Mouse (Mus musculus) neutrophil, adult 59 days (primary cell): Measurements from ENCODE around the gene Mea1. TPM values are rescaled to one million over a fixed set of nuclear protein-coding genes. Genes with fewer than 3 reads are reported as not detected.

ENCODE experiments used
- total RNA-seq, 2 experiments: library from RNA; stranded (reverse); gene quantifications; 1 replicate in 1 of 2; 2 replicates in 1 of 2; pipeline ENCODE4 v1.2.4; 2023

The Mea1 gene
- 10 to 100 TPM; 41.6 to 50.6 TPM for total RNA-seq

DNA sequence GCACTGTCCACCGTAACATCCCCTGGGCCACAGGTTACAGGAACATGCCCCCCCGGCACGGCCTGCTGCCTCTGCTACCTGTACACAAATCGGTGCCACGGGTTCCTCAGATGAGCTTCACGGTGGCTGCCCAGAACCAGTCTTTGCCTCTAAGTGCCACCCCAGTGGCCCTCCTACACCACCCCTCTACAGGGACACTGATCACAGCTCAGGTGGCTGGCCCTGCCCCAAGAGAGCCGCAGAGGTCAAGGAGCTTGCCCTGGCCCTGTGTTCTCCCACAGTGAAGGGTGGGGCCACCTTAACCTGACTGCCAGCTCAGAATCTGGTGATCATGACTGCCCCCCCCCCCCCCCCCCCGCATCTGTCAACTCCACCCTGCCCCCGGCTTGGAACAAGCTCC is at the start of gene Mea1:
Mea1 (plus strand) TSS at position 378 of the 400 bp plus-strand sequence.

GRCm38 (mm10) chr17:46645561-46646321 is 32.9 kb upstream of the Mea1 start, which contains the start of the genes Klc4 and Mrpl2:
TSS of gene Klc4 (minus strand) at chr17:46646022.
TSS of gene Mrpl2 (plus strand) at chr17:46646229.

DNA sequence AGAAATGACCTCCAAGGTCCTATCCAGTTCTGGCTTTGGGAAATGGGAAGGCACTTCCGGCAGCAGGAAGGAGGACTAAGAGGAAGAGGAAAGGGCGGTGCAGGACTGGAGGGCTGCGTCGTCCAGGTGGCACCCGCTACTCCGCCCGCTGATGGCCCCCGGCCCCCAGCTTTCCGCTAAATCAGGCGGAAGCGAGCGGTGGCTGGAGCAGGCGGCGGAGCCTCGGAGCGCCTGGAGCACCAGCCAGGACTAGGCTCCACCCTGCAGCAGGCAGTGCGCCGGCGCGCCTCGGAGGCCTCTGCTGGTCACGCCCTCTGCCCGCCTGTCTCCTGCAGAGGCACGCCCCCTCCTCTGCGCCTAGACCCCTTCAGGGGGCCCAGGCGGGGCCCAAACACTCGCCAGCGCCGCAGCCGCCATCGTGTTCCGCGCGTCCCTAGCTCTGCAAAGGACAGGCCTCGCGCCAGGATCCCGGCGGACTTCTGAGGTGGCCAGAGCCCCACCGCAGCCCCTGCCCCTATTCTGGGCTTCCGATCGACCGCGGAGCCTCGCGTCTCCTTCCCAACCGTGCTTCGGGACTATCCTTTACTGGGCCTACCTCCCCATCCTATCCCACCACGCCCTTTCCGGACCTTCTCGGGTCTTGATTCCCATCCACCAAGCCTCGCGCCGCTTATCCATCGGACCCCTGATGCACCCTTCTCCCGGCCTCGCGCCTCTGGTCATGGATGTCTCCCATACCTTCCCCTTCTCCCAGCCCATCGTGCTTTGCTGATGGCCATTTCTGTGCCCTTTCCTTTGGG is 28.2 kb upstream of the Mea1 start, which contains the start of gene Cul7:
Cul7 (plus strand) TSS at position 106 of the 800 bp plus-strand sequence.

GRCm38 (mm10) chr17:46673850-46674529 is 4.6 kb upstream of the Mea1 start, which contains the start of gene Rrp36:
TSS of gene Rrp36 (minus strand) at chr17:46674352.

DNA sequence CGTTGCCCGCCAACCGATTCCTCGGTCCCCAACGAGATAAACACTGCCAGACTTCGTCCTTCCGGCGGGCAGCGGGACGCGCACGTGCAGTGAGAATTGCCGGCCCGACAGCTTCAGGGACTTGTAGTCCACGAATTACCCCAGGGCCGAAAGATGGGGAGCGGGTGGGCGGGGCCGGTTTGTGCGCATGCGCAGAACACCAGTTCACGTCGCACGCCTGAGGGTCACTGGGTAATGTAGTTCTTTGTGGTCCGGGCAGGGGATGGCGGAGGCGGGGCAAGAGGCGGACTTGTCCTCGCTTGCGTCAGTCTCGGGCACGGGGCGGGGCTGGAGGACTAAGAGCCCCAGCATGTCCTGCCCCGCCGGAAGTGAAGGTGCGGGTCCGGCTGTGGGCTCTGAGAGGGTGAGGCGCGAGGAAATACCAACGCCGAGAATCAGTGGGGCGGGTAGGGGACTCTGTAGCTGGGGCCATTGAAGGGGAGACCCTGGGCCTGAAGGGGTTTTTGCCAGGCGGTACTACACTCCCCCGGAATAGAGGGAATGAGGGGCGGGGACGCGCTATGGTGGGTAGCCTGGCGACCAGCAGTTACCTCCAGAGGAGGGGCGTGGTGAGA is 2.3 kb downstream of the Mea1 start, which contains the start of gene Klhdc3:
Klhdc3 (minus strand) TSS at position 155 of the 614 bp plus-strand sequence.

GRCm38 (mm10) chr17:46704887-46705835 is 26.6 kb downstream of the Mea1 start, which contains the start of gene Ppp2r5d:
TSS of gene Ppp2r5d (minus strand) at chr17:46705111.

GRCm38 (mm10) chr17:46710959-46711597 is 32.5 kb downstream of the Mea1 start, which contains the start of gene Pex6:
TSS of gene Pex6 (plus strand) at chr17:46711463.

GRCm38 (mm10) chr17:46728904-46729318 is 50.3 kb downstream of the Mea1 start, which contains the start of gene Gnmt:
TSS of gene Gnmt (minus strand) at chr17:46729168.

Other genes with a start within 250 kb of the Mea1 start
- not detected for gene Crip3, start 249.9 kb upstream of the Mea1 start, total RNA-seq
- gene Slc22a7, start 240.3 kb upstream of the Mea1 start, total RNA-seq, result not detected
- not detected for gene Ttbk1, start 191.1 kb upstream of the Mea1 start, total RNA-seq
- 1 to 10 TPM; 3.7 to 5.4 TPM for gene Dnph1, start 182.1 kb upstream of the Mea1 start, total RNA-seq
- 1 to 10 TPM; 3.3 to 4.3 TPM for gene Cul9, start 132.4 kb upstream of the Mea1 start, total RNA-seq
- 10 to 100 TPM; 51.5 to 56.3 TPM for gene Srf, start 122.6 kb upstream of the Mea1 start, total RNA-seq
- under 1 TPM; 0.33 to 0.57 TPM for gene Ptk7, start 49.3 kb upstream of the Mea1 start, total RNA-seq
- 10 to 100 TPM; 22.9 to 26.0 TPM for gene Klc4, start 32.8 kb upstream of the Mea1 start, total RNA-seq
- gene Mrpl2, start 32.6 kb upstream of the Mea1 start, total RNA-seq, result 10 to 100 TPM; 22.4 to 22.6 TPM
- 1 to 10 TPM; 3.5 to 3.6 TPM for gene Cul7, start 28.5 kb upstream of the Mea1 start, total RNA-seq
- gene Rrp36, start 4.4 kb upstream of the Mea1 start, total RNA-seq, result 10 to 100 TPM; 13.3 to 16.9 TPM
- 10 to 100 TPM; 48.5 to 51.8 TPM for gene Klhdc3, start 2.1 kb downstream of the Mea1 start, total RNA-seq
- 10 to 100 TPM; 24.7 to 30.7 TPM for gene Ppp2r5d, start 26.3 kb downstream of the Mea1 start, total RNA-seq
- 10 to 100 TPM; 19.7 to 20.7 TPM for gene Pex6, start 32.7 kb downstream of the Mea1 start, total RNA-seq
- gene Gnmt, start 50.4 kb downstream of the Mea1 start, total RNA-seq, result 1 to 10 TPM; 3.2 to 4.0 TPM
- 100 to 1,000 TPM in 1 of 2 experiments, 10 to 100 TPM in 1; 84.1 to 101 TPM for gene Cnpy3, start 73.4 kb downstream of the Mea1 start, total RNA-seq
- gene Ptcra, start 84.9 kb downstream of the Mea1 start, total RNA-seq, result not detected
- 10 to 100 TPM in 1 of 2 experiments, 1 to 10 TPM in 1; 9.7 to 10.0 TPM for gene 2310039H08Rik, start 93.8 kb downstream of the Mea1 start, total RNA-seq
- gene Rpl7l1, start 103.9 kb downstream of the Mea1 start, total RNA-seq, result 10 to 100 TPM; 39.7 to 45.5 TPM
- 10 to 100 TPM; 33.6 to 43.1 TPM for gene Bicral, start 179.7 kb downstream of the Mea1 start, total RNA-seq
- 10 to 100 TPM; 12.2 to 13.9 TPM for gene Tbcc, start 211.9 kb downstream of the Mea1 start, total RNA-seq
- gene Prph2, start 231.7 kb downstream of the Mea1 start, total RNA-seq, result not detected